Mouse (Mus musculus): ENCODE results near the gene Lpgat1.

The Lpgat1 gene

DNA sequence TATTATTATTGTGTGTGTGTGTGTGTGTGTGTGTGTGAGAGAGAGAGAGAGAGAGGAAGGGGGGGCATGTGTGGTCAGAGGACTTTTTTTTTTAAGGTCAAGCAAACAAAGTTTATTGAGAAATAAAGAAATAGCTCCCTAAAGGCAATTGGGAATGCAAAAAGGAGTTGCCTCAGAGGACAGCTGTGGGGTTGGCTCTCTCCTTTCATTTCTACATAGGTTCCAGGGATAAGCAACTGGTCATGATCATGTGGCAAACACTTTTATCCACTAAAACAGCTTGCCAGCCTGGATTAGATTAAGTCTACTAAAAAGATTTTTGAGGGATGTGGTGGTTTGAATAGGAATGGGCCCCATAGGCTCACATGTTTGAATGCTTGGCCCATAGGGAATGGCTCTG lies 18.8 kb downstream of the Lpgat1 start:
- DNase-seq (ENCODE audit: low spot score), result no peak

DNA sequence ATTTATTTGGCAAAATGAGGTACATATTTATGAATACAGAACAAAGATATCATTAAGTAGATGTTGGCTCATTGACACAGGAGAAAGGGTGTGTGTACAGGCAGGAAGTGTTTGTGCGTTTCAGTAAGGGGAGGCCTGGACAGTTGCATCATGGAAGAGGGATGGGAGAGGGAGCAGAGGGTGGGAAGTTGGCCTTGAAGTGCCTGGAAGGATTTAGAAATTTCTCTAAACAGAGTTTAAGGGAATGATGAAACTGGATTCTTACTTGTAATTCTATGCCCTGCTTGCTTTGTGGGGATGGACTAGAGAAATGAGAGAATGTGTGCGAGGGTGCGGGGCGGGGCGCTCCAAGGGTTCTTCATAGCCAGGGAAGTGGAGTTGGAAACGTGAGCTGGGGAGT lies 20.2 kb downstream of the Lpgat1 start:
- no peak for DNase-seq (ENCODE audit: low spot score)

DNA sequence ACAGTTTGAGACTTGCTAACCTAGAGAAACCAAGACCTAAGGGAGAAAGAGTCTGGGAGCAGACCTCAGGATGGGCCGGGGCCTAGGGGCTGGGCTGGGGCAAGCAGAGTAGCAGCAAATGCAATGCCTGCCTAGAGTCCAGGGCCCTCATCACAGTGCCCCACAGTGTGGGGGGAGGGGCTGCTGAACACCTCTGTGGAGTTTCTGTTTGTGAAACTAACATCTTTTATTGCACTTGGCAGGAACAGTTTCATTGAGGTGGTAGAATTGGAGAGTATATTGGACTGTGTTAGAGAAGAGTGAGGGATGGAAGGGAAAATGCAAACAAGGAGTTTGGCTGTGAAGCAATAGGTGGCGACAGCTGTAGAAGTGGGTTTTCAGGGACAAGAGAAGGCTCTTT lies 21.1 kb downstream of the Lpgat1 start:
- no peak for DNase-seq (ENCODE audit: low spot score)

DNA sequence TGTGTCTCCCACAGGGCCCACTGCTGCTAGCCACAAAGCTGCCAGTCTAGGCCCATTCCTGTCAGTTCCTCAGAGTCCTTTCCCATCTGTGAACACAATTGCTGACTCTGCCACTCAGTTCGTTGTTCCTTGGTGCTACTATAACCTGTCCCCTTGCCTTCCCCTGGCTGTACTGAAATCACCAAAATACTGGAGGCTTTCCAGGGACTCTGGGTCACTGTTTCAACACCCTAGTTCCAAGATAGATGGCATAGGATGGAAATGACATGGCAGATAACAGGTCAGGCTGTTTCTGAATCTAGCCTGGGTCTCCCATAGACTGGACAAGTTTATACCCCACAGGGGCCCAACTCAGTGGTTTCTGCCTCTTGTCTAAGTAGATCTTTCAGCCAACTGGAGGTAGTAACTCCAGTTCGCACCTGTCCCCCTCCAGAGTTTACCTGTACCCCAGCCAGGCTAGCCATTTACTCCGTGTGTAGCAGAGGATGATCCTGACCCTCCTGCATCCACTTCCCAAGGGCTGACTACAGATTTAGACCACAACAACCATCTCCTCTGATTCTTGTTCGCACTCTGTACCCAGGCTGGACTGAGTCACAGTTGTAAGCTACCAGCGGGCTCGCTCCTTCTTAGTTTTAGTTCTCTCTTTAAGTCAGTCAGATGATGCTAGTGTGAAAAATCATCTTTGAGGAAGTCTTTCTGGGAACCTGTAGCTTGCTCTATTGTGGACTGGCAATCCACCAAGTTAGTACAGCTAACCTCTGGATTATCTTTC lies 23.1 kb downstream of the Lpgat1 start:
- no peak for DNase-seq (ENCODE audit: low spot score)

DNA sequence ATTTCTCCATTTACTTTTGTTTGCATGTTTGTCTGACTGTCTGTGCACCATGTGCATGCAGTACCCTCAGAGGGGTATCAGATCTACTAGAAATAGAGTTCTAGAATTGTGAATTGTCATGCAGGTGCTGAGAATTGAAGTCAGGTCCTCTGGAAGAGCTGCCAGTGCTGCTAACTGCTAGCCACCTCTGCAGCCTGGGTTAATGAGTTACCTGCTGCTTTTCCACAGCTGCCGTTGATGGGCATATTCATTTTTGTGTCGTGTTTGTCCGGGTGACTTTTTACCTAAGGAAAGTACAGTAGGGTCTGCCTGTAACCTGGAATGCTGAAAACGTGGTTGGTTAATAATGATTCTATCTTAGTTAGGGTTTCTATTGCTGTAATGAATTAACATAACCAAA lies 24.0 kb downstream of the Lpgat1 start:
- DNase-seq (ENCODE audit: low spot score), result no peak

DNA sequence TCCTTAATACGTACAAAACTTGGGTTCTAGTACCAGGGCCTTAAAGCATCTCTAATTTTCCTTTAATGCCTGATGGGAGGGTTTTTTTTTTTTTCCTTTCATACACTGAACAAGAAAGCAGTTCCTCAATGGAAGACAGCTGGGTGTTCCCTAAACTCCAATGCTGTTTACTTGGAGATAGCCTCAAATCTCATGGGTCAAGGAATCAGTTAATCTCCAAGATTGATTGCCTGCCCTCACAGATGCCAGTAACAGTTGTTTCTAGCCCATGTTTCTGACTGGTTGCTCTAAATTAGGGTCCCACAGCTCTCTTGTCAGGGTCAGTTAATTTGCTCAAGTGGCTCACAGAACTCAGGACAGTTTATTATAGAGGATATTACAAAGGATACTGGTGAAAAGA lies 30.8 kb downstream of the Lpgat1 start:
- no peak for DNase-seq (ENCODE audit: low spot score)

DNA sequence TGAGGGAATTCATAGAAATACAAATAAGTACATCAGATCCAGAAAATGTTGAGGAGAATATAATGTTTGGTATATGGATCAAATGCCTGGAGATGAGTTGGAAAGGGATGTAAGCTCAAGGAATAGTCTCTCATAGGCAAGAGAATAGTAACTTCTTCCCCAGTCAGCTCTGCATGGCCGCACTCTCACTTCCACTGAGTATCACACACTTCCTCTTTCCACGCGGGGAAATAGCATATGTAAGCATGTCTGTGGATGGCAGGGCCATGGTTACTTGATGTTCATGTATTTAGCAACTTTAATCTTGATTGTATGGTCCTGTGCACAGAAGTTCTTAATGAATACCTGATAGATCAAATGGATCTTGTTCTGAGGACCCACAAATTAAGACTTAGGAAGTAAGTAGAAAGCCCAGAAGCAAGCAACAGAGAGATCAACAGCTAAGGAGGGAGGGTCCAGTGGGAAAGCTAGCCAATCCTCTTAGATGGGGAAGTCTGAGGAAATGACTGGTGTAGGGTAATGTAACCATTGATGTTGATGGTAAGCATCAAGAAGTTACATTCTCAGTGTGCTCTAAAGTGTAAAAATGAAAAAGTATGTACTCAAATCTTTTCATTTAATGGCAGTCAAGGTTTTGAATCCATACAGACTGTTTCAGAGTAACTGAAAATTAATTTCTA lies 39.0 kb downstream of the Lpgat1 start:
- no peak for DNase-seq (ENCODE audit: low spot score)

DNA sequence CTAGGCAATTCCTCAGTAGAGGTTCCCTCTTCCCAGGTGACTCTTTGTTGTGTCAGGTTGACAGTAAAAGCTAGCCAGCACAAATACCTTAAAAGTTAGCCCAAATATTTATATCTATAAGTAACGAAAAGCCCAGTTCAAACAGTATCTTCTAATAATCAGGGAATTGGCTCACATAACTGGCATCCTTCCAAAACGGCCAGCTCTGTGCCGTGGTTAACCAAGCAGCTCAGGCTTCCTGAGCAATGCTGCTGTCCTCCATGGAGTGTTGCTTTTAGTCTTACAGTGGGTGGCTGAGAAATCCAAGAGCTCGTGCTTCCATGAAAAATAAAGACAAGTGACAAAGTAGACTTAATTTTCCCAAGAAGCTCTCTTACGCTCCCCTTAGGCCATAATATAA lies 56.5 kb downstream of the Lpgat1 start:
- no peak for DNase-seq (ENCODE audit: low spot score)

DNA sequence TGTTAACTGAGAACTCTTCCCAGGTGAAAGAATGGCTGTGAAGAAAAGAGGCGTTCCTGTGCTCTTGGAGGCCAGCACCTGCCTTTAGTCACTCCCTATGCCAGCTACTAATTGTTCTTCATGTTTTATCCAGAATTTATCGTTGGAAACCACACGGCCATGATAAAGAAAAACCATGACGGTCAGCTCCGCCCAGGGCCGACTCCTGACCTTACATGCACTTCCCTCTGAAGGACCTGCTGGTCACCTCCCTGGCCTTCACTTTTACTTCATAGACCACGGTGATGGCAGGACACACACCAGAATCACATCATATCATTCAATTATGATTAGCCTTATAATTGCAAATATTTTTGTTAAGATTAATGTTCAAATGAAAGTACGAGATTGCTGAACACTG lies 57.5 kb downstream of the Lpgat1 start:
- DNase-seq (ENCODE audit: low spot score), result no peak

DNA sequence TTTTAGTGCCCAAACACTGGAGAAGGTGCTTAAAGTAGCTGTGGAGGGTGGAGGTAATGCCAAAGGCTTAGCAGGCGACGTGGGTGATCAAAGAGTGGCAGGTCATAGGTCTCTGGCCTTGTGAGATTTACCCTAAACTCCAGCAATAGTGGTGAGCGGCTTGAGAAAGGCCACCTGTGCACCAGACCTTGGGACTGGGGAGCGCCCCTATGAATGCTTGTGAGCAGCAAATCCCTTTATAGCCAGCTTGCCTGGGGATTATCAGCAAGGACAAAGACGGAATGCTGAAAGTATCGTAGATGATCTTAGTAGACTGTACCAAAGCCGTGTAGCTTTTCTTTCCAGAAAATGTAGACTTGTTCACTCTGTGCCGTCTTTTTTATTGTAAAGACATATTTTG lies 59.9 kb downstream of the Lpgat1 start:
- DNase-seq (ENCODE audit: low spot score), result no peak

DNA sequence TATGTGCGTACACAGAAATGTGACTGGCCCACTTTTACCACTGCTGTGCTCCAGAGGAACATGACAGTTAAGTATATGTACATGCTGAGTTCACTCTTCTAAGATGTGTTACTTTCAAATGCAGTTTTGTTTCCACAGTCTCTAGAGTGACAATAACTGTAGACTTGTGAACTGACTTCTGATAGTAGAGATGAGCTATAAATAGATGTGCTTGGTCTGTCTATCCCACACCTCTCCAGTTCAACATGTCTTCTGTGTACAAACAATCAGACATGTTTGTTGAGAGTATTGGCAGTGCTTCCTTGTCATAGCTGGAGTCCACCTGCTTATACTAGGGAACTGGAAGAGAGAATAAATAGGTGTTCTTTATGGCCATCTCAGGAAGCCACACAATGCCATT lies 62.8 kb downstream of the Lpgat1 start:
- DNase-seq (ENCODE audit: low spot score), result no peak

DNA sequence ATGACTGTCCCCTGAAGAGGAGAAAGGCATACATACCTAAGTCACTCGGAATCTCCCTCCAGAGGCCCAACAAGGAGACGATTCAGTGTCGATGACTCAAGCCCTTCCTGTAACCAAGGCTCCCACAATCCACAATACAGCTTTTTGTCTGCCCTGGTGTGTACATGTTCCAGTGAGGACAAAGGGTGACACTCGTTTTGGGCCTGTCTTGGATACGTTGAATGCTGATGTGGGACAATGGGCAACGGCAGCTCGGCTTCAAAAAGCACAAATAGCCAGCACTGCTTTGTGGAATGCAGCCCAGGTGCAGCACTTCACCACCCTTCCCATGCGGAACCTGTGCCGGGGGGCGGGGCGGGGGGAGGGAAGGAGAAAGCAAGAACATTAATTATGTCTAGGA lies 67.5 kb downstream of the Lpgat1 start:
- DNase-seq (ENCODE audit: low spot score), result no peak

DNA sequence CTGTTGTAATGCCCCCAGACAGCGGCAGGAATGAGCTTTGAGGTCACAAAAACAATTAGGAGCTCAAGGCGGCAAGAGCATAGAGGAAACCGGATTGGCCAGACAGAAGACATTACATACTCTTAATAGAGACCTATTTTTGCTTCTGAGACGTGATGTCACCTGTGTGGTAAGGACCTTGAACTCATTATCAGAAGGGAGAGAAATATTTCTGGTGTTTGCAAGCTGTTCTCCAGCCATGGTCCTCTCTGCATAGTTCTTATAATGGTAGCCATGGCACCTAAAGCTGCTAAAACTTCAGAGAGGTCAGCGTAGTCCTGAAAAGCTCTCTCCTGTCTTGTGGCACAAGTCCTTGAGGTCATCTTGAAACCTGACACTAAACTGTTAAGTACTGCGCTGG lies 68.6 kb downstream of the Lpgat1 start:
- no peak for DNase-seq (ENCODE audit: low spot score)

DNA sequence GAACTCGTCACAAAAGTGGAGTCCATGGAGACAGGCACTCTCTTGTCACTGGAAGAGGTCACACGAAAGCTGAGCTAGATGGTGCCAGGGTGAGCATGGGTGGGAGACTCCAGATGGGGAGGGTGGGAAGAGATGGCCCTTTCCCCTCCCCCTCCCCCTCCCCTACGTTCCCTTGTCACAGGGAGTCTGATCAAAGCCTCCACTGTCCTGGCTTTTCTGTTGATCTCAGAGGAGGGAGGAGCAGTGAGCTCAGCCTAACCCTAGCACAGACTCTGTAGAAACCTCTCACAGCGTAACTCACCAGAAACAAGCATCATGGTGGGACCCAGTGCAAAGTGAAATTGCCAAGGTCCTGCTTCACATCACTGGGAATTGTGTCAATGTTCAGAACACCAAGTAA lies 69.7 kb downstream of the Lpgat1 start:
- DNase-seq (ENCODE audit: low spot score), result no peak

DNA sequence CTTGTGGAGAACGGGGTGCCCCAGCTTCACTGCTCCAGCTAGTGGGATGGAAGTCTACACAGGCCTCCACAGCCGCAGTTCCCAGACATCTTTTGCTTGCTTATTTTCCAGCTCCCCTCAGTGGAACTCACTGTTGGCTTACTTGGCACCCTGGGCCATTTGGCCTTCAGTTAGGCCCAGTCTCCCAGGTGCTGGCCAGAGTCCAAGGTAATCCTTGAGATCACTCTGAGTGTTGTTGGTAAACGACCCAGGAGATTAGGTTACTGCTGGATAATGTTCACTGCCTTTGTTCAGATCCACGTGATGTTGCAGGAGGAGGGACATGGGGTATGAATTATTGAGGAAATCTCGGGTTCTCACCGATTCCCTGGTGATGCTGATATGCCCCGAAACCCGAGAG lies 75.4 kb downstream of the Lpgat1 start:
- no peak for DNase-seq (ENCODE audit: low spot score)

DNA sequence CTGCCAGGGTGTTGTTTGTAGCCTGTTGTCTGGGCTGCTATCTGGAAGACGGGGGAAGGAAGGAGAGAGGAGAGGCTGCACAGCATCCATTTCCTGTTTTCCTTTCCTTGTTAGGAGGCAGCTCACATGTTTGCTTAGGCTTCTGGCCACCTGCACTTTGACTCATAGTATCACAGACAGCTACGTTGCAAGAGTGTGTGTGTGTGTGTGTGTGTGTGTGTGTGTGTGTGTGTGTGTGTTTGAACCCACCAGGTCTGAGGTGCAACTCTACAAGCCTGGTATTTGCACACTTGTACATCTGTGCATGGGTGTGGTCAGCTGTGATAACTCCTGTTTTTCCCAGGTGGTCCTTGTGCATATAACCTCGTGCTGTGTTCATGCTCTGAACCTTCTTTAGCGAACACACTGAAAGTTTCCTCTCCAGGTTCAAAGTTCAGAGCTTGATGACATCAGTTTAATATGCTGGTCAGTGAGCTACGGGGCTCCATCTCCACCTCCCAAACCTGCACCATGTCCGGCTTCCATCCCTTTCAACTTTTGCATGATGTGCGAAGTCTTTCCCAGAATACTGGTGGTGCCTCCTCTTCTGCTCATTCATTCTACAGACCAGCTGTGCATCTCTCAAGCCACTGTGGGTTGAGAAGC lies 76.4 kb downstream of the Lpgat1 start:
- DNase-seq (ENCODE audit: low spot score), result no peak

DNA sequence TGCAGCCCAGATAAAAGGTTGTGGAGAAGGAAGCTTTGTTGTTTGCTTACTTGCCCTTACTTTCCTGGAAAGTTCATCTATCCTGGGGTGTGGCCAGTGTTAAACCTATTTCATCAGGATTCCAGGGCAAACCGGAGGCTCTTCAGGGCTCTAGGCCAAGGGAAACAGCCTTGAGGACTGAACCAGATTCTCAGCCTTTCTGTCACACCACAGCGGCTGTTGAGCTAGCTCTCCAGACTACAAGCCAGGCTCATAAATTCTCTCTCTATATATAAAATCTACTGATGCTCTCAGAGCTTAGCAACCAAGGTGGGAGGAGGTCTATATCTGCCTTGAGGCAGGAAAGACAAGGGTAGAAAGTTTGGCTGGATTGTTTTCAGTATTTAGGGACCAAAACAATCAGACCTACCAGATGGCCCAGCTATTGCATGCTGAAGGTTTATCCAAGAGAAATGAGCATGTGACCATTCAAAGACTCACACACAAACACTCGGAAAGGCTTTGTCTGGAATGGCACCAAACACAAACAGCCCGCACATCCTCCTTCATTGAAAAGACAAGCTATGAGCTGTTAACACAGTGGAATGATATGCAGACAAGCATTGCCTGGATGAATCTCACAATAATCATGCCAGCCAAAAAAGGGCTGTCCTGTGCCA lies 78.7 kb downstream of the Lpgat1 start:
- DNase-seq (ENCODE audit: low spot score), result no peak

DNA sequence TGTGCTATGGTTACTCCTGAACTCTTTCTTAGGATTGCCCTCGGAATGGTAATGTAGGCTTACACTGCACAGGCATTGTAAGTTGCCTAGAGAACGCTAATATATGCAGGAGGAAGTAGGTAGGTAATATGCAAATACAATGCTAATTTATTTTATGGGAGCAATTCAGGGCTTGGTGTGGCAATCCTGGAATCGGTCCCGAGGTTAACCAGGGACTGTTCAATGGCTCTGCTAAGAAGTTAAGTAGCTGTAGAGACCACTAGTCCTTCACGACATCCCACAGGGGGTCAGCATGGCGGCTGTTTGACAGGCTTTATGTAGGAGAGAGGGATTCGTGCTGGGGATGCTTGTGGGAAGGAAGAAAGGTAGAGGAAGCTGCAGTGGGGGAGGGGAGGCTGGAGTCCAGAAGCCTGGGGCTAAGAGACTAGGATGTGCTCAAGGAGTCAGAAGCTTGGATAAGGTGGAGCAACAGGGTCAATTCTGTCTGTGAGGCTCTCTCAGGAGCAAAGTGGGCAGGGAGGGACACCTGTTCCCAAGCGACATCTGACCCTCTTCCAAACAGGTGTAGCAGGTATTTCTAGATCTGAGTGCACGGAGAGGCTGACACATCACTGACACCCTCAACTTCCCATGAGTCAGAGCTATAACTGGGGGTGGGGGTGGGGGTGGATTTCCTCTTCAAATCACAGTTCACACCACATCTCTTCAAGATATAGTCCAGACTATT lies 84.6 kb downstream of the Lpgat1 start:
- no peak for DNase-seq (ENCODE audit: low spot score)

DNA sequence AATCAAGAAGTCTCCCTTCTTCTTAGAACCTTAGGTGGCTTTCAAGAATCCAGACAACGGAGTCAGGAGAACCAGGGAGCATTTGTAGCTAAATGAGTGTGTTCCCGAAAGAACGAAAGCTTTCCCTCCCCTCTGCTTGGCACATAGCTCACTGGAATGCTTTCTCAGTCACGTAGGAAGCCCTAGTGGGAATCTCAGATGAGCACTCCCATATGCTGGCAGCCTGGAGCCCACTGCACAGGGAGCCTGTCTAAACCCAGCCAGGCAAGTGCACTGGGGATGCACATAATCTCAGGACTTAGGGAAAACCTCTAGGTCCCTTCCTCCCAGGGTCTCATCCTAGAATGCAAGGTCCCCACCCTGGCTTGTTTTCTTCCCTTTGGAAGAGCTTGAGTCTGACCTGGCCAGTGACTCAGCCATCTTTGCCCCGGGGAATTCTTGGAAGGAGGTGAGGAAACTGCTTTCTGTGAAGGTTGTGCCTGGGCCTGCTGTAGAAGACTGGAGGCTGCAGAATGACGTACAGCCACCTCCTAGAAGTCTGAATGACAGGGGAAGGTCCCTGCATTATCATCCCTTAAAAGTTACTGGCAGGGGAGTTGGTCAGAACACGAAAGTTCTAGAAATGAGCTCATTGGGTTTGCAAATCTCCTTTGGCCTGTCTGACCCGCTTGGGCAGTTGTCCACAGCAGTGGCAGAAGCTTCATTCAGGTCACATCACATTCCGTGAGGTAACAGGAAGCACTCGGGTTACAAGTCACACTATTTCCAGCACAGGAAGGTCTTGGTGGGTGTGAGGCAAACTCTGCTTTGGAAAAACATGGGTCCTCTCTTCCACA lies 85.4 kb downstream of the Lpgat1 start:
- DNase-seq (ENCODE audit: low spot score), result no peak

DNA sequence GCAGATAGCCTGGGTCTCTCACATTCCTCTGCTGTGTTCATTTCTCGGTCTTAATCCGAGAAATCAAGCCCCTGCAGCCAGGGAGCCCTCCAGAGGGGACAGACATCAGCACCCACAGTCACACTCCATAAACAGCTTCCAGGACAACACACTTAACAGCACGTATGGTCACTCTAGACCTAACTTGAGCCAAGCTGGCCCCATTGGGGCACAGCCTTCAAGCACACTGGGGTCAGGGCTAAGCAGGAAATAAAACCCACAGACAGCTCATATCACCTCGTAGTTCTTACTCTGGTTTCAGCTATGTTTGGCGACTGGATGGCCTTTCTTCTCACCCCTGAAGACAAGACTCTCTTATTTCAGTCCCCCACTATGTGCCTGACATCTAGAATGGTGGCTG lies 87.1 kb downstream of the Lpgat1 start:
- DNase-seq (ENCODE audit: low spot score), result no peak

DNA sequence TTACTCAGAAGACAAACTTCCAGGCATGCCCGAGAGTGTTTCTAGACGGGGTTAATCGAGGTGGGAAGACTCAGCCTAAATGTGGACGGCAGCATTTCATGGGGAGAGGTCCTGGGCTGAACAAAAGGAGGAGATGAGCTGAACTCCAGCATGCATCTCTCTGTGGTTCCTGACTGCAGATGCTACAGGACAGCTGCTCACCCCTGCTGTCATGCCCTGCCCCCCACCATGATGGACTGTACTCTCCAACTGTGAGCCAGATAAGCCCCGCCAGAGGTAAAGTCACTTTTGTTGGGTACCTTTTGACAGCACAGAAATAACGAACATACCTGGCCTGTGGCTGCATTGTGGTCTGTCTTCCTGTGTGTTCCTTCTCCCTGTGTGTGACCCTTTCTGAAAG lies 88.2 kb downstream of the Lpgat1 start:
- DNase-seq (ENCODE audit: low spot score), result no peak
